Mouse (Mus musculus) yolk sac, embryonic 10.5 days (tissue): ENCODE results near the gene B430218F22Rik.
"Not testable (repeated sequence)": the region's sequence is repeated elsewhere in the genome, so short reads cannot be mapped to it uniquely, and the experiment has no call there.

ENCODE experiments used
- DNase-seq: peaks from one replicate; pipeline ENCODE4 v3.0.0-alpha.2; 2017; ENCODE audit warnings: low spot score

B430218F22Rik gene

DNA sequence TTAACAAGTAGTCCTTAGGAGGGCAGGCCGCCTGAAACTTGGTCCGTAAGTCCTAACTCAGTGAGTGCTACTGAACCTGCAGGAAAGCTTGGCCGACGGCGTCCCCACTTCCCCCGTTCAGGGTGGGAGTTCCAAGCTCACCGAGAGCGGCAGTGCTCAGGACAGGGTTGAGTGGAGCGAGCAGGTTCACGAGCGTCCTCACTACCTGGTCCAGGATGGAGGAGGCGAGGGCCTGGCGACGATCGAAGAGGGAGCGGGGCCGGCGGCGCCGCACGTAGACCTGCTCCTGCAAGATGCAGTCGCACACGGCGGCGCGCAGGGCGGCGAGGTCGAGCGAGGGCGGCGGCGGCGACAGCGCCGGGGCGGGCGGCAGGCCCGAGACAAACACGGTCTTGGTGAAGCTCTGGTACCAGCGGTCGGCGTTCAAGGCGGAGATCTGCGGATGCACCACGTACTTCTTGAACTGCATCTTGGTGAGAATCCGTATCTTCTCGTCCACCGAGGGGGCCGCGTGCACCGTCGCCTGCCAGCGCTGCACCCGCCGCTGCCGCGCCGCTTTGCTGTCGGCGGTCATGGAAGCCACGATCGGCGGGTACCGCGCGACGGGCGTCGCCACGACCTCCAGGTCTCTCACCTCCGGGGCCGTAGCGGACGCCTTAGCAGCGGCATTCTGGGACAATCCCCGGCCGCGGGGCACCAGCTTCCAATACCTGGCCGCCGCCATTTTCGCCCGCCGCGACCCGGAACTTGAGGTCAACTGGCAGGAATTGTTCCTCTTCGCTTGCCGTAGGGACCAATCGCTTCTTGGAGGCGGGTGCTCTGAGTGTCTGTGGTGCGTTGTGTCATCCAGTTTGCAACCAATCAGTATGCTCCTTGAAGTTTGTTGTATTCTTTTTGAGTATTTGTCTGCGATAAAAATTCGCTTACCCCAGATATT, at the start of gene B430218F22Rik, which contains the start of gene Mrps30:
B430218F22Rik (plus strand) TSS at position 120 of the 937 bp plus-strand sequence.
Mrps30 (minus strand) TSS at position 742 of the 937 bp plus-strand sequence.
- DNase-seq, result peak; percentile 92

DNA sequence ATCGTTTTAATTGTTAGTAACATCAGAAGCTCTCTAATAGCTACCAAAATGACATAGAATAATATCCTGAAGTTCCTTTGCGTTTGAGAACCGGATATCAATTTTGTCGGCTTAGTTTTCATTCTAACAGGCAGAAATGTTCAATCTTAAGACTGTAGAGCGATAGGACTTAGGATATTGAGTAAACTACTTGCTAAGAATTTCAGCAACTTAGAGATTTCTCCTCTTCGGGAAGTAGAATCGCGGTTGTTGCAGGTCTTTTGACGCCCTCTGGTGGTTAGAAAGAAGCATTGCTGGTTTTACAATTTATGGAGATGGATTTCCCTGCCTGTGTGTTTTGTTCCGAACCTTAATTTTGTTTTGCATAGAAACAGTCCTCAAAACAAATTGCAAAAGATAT, 36.2 kb upstream of the B430218F22Rik start:
- no peak for DNase-seq

DNA sequence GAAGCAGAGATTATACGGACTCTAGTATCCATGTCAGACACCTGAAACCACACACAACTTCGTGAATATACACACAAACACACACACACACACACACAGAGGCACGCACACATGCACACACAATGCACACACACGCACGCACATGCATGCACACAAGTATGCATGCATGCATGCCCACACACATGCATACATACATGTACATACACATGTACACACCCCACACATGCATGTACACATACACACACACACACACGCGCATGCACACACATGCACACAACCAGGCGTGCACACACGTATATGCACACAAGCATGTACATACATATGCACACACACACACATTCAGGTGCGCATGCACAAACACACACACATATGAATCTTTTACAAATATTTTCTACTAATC, 35.6 kb upstream of the B430218F22Rik start:
- DNase-seq, result no peak

DNA sequence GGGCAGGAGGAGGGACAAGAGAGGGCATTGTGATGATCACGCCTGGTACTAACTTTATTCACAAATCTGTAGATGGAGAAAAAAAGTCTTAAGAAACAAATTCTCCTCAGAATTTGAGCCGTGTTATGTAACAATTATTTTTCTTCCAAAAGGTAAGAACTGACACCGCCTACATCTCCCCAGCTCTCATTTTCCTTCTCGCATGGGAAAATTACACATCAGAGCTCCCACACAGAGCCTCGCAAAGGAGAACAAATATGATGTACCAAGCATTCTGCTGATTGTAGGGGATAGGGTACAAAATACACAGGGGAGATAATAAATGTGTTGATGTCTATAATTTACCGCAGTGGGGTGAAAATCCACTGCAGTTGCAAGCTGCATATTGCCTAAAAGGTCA, 23.1 kb upstream of the B430218F22Rik start:
- DNase-seq, result no peak

DNA sequence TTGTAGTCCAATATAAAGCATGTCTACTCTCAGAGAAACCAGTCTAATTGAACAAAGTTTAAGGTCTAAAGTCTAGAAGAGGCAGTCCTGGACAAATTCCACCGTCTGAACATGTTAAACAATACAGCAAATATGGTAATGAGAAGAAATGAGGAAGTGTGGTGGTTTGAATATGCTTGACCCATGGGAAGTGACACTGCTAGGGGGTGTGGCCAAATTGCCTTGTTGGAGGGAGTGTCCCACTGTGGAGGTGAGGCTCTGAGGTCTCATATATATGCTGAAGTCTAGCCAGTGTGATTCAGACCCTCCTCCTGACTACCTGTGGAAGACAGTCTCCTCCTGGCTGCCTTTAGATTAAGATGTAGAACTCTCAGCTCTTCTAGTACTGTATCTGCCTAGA, 20.7 kb upstream of the B430218F22Rik start:
- no peak for DNase-seq

DNA sequence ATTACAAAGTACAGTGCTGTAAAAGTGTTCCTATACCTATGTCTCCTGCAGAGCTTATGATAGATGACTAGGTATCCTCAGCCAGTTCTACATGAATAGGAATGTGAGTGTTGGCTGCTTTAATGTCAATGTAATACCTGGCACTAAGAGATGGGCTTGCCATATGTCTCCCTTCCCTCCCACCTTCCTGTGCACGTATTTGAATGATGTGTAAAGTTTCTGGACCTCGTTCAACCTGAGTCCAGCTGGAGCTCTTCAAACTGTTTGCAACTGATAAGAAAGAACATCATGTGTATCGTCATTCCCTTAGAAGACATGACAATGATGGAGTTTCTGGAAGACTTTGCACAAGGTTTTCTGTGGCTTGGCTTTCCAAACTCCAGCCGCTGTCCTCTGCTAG, 13.6 kb upstream of the B430218F22Rik start:
- DNase-seq, result no peak

DNA sequence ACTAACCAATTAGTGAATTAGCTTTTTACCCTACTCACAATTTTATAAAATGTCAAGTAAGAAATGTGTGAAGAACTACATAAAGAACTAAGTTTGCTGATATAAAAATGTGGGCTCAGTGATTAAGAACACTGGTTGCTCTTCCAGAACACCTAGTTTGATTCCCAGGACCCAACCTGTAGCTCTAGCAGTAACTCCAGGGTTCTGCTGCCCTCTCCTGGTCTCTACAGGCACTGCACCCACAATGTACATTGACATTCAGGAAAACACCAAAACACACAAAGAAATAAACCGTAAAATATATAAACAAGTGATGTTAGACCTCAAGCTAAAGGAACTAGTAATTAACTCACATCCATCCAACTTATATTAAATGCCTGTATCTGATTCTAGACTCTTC, 7.3 kb upstream of the B430218F22Rik start:
- DNase-seq, result no peak

DNA sequence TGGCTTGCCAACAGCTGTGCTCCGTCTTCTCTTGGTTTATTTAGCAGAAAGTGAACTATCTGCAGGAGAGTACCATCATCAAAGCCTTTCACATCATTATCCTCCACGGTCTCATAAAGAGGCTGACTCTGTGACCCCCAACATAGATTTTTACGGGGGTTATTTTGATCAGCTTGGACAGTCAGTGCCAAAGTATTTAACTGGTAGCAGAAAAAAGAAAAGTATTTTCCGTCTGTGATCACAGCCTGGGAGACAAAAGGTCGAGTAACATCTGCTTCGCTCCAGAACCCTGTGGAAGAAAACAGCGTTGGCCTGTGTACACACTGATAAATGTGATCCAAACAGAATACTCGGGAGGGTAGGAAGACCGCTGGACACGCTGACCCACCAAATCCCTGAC, 6.0 kb upstream of the B430218F22Rik start:
- DNase-seq, result no peak

DNA sequence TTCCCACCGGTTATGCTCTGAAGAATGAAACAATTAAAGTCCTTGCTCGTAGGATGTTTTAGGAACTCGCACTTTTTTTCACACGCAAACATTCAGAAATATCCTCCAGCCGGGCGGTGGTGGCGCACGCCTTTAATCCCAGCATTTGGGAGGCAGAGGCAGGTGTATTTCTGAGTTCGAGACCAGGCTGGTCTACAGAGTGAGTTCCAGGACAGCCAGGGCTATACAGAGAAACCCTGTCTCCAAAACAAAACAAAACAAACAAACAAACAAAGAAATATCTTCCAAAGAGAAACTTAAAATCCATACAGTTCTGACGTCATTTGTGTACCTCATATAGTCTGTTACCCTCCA, 995 bp downstream of the B430218F22Rik start:
- DNase-seq, result not testable (repeated sequence)

DNA sequence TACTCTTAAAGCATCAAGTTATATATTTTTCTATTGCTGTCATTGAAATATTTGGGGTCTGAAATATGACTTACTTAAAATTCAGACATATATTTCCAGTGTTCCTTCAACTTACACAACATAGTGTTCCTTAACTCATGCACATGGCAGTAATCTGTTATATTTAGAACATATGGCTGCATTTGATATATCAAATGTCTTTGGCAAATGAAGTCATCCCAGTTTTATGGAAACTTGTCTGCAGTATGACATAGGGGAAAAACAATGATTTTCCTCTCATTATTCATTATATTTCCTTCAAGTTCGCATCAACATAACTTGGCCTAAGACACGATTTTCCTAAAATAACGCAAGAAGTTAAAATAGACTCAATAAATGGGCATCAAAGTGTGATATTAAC, 9.4 kb downstream of the B430218F22Rik start:
- DNase-seq, result no peak

DNA sequence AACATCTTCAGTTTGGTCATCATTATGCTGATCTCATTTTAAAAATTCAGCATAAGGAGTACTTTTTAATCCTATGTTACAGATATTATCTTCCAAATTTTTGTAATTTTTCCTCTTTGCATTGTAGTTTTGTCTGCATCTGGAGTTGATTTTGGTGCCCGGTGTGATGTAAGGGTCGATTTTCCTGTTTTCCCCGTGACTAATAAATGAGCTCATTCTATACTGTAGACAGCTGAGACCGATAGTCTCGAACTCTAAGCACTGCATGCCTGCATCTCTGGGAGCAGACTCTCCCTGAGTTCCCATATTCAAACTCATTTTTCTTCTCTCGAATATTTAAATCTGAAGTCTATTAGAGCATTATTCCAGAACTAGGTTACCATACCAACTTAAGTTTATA, 13.9 kb downstream of the B430218F22Rik start:
- DNase-seq, result no peak

DNA sequence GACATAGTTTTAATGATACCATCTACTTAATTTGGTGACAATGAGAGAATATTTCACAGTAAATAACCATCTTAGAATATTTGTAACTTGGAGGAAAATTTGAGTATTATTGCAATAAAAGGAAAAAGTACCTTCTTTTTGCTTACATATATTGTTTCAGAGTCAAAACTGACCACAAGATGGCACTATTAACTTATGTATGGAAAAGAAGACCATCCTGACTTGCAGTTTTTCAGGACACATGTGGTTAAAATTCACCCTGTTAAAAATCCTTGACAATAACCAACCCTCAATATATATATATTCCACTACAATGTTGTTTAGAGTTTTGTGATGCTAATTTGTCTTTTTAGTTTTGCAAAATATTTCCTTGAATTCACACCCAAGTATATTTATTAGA, 17.1 kb downstream of the B430218F22Rik start:
- no peak for DNase-seq

DNA sequence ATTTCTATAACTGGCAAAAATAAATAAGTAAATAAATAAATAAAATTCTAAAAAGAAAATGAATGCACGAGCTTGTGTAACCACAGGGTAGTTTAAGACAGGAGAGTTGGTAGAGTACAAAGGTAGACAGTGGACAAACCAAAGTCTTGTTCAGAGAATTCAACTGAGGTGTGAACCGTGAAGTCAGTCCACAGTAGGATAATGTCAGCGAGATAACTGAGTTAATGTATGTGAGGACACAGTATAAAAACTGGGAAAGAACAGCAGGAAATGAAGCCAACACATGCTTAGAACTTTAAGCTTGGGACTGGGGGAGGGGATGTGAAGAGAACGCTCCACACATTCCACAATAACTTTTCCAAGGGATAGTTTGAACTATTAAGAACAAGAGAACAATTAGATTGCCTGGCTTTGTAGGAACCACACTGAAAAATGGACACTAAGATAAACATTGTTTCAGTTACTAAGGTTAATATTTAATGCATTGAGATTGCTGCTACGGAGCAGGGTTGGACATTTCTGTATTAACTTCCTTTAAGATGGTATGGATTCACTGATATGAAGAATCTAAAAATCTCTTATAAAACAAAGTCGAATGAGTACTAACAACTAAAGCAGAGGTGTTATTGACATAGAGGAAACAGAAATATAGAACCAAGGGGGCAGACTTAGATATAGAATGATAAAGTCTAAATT, 25.0 kb downstream of the B430218F22Rik start:
- no peak for DNase-seq

DNA sequence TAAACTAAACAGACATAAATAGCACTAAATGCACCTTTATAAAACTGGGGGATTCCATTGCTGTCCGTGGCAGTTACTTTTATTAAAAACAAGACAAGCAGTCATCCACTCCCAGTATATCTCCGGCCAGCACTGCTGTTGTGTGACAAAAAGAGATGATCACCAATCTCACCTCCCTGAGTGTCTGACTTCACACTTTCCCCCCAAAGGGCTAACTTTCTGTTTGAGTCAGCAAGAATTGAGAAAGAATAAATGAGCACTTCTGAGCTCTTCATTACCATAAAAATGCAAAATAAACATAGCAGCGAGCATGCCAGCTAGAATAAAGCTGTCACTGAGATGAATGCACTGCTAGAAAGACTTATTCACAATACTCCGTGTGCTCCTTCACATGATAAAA, 31.7 kb downstream of the B430218F22Rik start:
- DNase-seq, result no peak

DNA sequence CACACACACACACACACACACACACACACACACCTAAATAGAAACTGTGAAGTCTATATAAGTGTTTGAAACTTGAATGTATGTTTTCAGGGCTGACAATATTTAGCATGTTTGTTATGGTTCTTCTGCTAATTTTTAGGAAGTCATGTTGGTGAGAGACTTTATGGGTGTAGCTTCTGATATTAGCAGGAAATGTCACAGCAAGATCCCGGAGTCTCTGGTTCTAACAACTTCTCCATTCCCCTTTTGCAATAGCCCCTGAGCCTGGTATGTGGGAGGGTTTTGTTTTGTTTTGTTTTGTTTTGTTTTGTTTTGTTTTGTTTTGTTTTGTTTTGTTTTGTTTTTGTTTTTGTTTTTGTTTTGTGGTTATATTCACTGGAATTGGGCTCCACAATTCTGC, 34.0 kb downstream of the B430218F22Rik start:
- no peak for DNase-seq

DNA sequence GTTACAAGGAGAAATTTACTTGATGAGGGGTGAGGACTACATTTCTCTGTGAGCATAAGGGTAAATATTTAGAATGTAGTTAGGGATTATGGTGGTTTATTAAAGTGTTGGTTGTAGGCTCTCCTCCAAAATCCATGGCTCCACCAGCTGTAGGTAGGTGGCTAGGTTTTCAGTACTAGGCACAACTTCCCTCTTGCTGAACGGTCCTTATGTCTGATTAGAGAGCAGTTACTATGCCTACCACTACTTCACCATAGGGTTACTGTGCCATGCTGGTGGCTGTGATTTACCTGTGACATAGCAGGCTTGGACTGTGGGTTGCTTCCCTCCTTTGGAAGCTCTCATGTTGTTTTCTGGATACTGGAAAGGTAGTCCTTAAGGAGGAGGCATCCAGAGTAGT, 34.4 kb downstream of the B430218F22Rik start:
- no peak for DNase-seq
